Mouse (Mus musculus) MEL (cell line): ENCODE data around the gene Mlxip.

ENCODE experiments used
- CTCF ChIP-seq, 3 experiments: IDR thresholded peaks in 2 of 3; conservative IDR thresholded peaks in 1 of 3; 2 replicates each; pipeline ENCODE4 v1.5.1; 2011 to 2012; ENCODE audit warnings: low read length in 3 of 3, low read depth in 2 of 3, mild to moderate bottlenecking in 2 of 3, improper control_type of control experiment in 1 of 3, inconsistent platforms in 1 of 3, mixed read lengths in 1 of 3, moderate library complexity in 1 of 3; ENCODE audit not compliant: control insufficient read depth in 1 of 3, insufficient read depth in 1 of 3, poor library complexity in 1 of 3, severe bottlenecking in 1 of 3
- EP300 ChIP-seq, 2 experiments: IDR thresholded peaks; 2 replicates each; pipeline ENCODE4 v1.6.1; 2011; ENCODE audit warnings: improper control_type of control experiment in 2 of 2, low read length in 2 of 2, low read depth in 1 of 2, mild to moderate bottlenecking in 1 of 2
- ETS1 ChIP-seq: IDR thresholded peaks from 2 replicates; pipeline ENCODE4 v1.6.1; 2012; ENCODE audit warnings: low read depth, mild to moderate bottlenecking, inconsistent platforms, low read length, improper control_type of control experiment, moderate library complexity
- POLR2AphosphoS2 ChIP-seq: IDR thresholded peaks from 2 replicates; pipeline ENCODE4 v1.6.1; 2011; ENCODE audit warnings: low read length, improper control_type of control experiment
- RCOR1 ChIP-seq: IDR thresholded peaks from 2 replicates; pipeline ENCODE4 v1.6.1; 2012; ENCODE audit warnings: low read depth, mild to moderate bottlenecking, inconsistent platforms, low read length, improper control_type of control experiment
- TCF12 ChIP-seq: IDR thresholded peaks from 2 replicates; pipeline ENCODE4 v1.6.1; 2014; ENCODE audit warnings: low read depth, mild to moderate bottlenecking, inconsistent platforms, low read length, improper control_type of control experiment, moderate library complexity
- USF2 ChIP-seq, 2 experiments: IDR thresholded peaks; 2 replicates each; pipeline ENCODE4 v1.6.1; 2011 to 2012; ENCODE audit warnings: improper control_type of control experiment in 2 of 2, low read length in 2 of 2, borderline replicate concordance in 1 of 2, inconsistent platforms in 1 of 2, low read depth in 1 of 2, mild to moderate bottlenecking in 1 of 2; ENCODE audit not compliant: insufficient read depth in 1 of 2

- TF ChIP-seq ETS1 (no peak), USF2 (IDR thresholded peaks at IDR 0.05; ENCODE audit: borderline replicate concordance in 1 of 2, insufficient read depth in 1 of 2, low read depth in 1 of 2, low read length in 2 of 2) (no peak), EP300 (IDR thresholded peaks at IDR 0.05; ENCODE audit: low read depth in 1 of 2, low read length in 2 of 2) (no peak), RCOR1 (no peak), POLR2AphosphoS2 (no peak), CTCF (IDR thresholded peaks at IDR 0.05 in 2 of 3, conservative IDR thresholded peaks at IDR 0.05 in 1 of 3; ENCODE audit: control insufficient read depth in 1 of 3, insufficient read depth in 1 of 3, low read depth in 2 of 3, low read length in 3 of 3, poor library complexity in 1 of 3, severe bottlenecking in 1 of 3) (no peak), TCF12 (no peak)
Measured at GRCm38 (mm10) chr5:123347985-123348384, 46.6 kb upstream of the Mlxip start.
